Mouse (Mus musculus) cerebellum, postnatal 10 days (tissue): Measurements from ENCODE around the gene Fam155a.
"Not testable (repeated sequence)": the region's sequence is repeated elsewhere in the genome, so short reads cannot be mapped to it uniquely, and the experiment has no call there.

Experiments used
- DNase-seq, 2 experiments: peaks; one replicate each; pipeline ENCODE4 v3.0.0; 2021; ENCODE audit warnings: mixed read lengths in 2 of 2

The Fam155a gene

DNA sequence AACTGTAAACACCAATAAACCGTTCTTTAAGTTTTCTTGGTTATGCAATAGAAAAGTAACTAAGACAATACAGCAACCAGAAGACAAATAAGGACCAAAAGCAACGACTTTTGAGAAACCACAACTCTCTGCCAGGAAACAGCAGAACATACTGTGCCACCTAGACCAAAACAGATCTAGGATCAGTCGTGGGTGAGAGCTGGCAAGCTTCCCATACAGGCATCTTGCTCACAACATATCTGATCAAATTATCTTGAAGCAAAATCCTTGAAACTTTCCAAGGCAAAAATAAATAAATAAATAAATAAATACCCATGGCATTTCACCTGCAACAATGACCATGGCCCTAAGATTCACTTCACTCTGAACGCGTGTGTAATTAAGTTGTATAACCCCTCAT is 376.3 kb downstream of the Fam155a start:
- peak; percentile 20 to 28 for DNase-seq

- DNase-seq, result peak; percentile 82 to 84
Measured at GRCm38 (mm10) chr8:9393246-9393645, 377.7 kb downstream of the Fam155a start.

- DNase-seq, result not testable (repeated sequence)
Measured at GRCm38 (mm10) chr8:9390229-9390628, 380.7 kb downstream of the Fam155a start.

DNA sequence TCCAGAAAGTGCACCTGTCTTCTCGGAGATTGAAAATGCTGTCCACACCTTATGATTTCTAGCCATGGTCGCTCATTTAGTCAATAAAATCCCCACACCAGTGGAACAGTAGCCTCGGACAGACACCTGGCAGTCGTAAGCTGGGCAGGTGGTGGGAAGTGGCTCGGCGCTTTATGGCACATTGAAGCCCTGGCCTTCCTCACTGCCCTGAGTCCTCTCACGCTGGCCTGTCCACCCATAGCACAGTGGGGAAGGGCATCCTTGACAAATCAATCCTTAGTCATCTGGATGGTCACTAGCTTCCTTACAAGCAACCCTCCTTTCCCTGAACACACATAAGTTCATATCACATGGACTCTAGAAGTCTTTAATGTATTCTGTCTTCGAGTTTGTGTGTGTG is 401.8 kb downstream of the Fam155a start:
- peak; percentile 55 to 65 for DNase-seq

DNA sequence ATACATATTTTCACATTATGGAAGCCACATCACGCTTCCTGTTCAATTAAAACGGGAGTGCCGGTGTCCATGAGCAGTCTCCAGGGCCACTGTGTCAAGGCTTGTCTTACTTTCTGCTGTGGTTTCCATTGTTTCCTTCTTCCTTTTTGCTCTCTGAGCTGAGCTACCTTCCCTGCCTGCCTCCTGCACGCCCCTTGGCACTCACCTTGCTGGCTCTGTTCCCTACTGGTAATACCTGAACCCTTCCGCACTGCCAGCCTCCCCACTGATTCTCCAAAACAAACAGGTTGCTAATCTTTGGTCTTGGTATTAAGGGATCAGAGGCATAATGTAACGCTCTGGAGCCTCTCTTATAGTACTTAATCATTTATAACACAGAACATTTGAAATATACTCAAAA is 403.2 kb downstream of the Fam155a start:
- peak; percentile 73 to 81 for DNase-seq

GRCm38 (mm10) chr8:9365381-9365780 is 405.6 kb downstream of the Fam155a start:
- DNase-seq, result peak in 1 of 2 experiments; percentile 27

DNA sequence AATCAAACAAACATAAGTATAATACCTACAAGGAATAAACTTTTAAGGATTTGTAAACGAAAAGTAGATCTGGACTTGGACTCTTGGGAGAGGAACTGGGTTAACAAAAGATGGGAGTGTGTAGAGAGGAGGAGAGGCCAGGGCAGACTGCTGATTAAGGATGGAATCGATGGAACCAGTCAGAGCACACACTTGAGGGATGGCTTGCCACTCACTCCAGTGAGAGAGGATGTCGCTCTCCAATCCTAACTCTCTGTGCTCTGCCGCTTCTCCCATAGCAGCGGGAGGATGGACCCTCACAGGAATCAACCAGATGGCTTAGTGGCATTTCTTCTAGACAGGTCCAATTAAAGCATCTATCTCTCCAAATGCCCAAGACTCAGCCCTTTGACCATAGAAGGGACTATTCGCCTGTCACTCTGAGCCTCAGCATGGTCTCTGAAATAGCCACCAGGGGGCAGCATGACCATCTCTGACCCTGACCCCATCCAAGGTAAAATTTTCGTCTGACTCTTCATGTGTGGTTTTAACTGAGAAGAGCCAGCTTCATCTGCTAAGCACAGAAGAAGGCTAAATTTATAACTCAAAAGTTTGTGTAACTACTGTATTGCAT is 422.3 kb downstream of the Fam155a start:
- DNase-seq, result peak; percentile 84 to 88

DNA sequence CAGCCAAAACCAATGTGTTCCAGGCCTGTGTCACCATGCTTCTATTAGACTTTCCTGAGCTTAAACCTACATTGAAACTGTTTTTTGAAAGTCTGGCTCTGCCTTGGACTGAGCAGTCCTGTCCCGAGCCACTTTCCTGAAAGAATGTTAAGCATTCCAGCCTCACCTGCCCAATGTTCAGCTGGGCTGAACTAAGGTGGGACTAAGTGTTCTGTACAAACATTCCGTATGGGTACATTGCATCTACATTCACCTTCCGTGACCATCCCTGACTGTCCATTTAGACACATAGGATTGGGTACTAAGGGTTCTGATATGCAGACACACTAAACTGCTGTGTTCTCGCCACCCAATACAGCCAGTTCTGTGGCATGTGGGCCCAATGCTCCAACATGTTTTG is 423.8 kb downstream of the Fam155a start:
- DNase-seq, result no peak

GRCm38 (mm10) chr8:9344136-9344535 is 426.8 kb downstream of the Fam155a start:
- DNase-seq, result peak; percentile 34 to 62

DNA sequence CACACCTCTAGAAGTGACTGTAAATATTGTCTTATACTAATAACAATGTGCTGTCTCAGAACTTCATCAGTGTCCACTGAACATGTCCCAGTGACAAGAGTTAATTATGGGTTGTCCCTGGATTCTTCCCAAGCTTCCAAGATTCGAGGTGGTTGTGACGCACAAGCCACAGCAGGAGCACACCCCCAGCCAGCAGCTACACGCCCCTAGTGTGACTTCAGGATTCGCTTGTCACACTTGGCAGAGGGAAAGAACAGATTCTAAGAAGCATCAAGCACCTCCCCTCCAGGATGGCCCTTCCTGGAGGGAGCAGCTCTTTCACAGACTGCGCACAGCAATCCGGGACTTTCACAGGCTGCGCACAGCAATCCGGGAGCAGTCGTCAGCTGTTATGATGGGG is 428.0 kb downstream of the Fam155a start:
- no peak for DNase-seq

DNA sequence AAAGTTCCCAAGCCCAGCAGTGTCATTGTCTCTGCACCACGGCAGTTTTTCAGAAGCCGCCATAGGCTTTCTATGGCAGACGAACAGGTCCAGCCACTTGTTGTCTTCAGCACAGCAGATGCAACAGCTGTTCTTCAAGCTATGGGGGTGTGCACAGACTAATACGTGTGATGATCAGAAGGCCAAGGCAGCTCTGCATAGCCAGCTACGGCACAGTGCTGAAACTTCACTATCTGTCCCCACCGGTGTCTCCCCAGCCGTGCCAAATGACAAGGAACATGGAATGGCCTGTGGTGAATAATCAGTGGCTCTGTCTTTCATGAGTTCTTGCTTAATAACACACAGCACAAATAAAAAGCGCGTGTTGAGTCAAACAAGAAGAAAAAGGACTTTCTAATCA is 428.4 kb downstream of the Fam155a start:
- no peak for DNase-seq

DNA sequence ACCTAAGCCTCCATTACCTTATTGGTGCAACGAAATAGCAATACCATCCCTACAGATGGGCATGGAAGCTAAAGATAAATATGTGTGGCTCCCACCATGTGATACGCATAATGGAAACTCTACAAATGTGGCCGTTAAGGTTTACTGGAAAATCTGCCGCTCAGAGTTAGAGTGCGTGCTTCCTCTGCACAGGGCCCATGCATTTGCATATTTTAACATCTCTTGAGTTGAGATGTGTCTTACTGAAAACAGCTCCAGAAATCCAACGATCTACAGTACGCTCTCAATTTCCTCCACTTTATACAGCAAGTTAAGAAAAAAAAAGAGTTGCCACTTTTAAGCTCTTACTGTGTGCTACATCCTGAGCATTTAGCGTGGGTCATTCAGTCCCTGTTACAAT is 433.1 kb downstream of the Fam155a start:
- no peak for DNase-seq

- no peak for DNase-seq
Measured at GRCm38 (mm10) chr8:9335933-9336303, 435.0 kb downstream of the Fam155a start.

GRCm38 (mm10) chr8:9335285-9335932 is 435.6 kb downstream of the Fam155a start:
- DNase-seq, result peak; percentile 58 to 61

DNA sequence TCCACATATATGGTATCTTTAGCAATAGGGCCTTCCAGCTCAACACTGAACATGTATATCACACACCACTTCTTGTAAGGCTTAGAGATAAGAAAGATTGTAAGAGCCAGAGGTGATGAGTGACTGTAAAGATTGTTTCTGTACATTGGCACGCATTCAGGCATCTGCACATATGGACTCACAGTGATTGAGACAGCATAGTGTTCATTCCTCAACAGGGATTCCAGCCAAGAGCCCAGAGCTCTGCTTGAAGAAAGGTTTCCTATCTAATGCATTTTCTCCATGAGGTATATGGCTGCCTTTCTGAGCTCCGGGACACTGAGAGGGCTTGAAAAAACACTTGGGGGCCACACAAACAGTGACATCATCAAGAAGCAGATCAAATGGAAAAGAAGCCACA is 438.2 kb downstream of the Fam155a start:
- no peak for DNase-seq

- DNase-seq, result no peak
Measured at GRCm38 (mm10) chr8:9309456-9309855, 461.5 kb downstream of the Fam155a start.

GRCm38 (mm10) chr8:9303526-9304135 is 467.3 kb downstream of the Fam155a start:
- no peak for DNase-seq

DNA sequence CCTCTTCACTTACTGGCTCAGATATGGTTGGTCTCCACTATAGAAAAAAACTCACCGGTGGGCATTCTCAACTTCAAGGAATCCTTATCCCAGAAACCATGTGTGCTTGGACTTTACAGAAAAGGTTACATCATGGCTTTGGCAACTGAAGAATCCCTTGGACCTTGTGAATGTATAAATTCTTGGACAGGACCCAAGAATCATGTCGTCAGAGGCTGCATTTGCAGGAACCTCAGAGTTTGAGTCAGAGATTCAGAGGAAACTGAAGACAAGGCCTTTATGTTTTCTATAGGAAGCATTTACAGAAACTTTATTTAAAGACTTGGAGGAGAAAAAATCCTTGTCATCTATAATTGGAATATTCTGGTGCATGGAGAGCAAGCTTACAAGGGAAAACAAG is 475.9 kb downstream of the Fam155a start:
- no peak for DNase-seq

- DNase-seq, result no peak
Measured at GRCm38 (mm10) chr8:9292532-9292931, 478.4 kb downstream of the Fam155a start.

DNA sequence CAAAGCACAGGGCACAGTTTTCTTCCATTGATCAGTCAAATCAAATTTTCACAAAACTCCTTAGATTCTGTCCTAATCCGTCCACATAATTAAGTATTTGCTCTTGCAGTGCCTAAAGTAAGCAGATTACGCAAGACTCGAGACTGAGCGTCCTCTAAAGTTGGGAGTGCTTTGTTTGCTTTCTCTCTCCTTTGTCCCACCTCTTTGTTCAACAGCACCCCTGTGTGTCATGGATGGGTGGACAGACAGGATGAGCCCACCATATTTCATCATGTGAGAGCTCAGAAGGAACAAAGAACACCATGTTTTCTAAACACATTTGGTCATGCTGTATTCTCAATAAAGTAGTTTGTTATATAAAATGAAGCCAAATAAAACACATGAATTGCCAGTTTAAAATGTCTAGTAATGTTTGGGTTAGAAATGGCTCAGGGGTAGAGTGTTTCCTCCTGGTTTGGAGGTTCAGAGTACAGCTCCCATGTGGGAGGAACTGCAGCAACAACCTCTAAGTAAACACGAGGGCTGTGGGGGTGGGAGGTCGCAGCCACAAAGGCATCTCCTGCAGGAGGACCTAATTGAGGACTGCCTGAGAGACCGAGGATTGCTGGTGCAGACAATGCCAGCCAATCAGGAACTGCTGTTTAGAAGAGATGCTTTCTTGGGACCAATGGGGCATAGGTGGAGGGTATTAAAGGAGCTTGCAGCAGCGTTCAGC is 482.8 kb downstream of the Fam155a start:
- no peak for DNase-seq

DNA sequence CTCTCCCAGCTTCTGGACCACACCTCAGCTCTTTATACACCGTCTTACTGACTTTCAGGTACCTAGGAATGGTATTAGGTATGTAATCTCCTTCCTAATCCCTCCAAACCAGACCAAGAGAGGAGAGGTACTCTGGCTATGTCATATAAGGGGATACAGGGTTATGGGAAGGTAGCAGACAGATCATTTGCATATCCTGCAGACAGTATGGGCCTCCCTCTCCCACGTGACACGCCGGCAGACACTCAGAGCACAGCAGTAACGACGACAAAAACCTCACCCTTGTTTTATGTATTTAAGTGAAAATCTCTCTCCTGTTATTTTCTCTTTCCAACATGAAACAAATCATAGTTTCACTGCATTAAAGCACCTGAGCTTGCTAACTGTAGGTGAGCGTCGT is 496.8 kb downstream of the Fam155a start:
- DNase-seq, result no peak

- no peak for DNase-seq
Measured at GRCm38 (mm10) chr8:9264378-9264777, 506.6 kb downstream of the Fam155a start.

DNA sequence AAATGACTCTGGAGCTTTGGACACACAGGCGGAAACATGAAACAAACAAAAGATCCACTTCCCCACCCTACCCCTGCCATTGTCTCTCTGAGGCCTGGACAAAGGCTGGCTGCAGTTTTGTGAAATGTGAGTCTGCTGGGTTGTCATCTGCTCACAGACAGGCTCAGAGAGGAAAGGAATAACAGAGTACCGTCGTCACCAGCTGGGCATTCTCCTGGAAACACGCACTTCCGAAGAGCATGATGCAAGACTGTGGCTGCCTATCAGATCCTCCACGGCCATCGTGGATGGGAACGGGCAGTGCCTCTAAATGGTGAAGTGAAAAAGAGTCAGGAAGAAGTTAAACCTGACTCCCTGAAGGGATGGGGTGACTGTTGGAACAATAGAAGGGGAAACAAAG is 509.4 kb downstream of the Fam155a start:
- DNase-seq, result no peak

DNA sequence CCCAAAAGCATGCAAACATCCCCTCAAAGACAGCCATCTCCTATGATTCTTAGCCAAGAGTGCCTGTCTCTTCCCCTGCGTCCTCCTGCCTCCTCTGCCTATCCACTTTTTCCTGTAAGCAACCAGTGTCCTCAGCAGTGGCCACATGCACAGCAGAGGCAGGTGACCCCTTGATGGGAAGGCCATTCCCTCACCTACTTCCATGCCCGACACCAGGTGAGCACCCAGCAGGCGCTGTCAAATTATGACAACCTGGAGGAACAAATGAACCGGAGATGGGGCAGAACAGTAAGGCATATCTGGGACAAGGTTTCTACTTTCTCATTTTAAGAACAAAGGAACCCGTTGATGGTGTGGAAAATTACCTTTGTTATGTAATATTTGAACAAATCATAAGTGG is 515.6 kb downstream of the Fam155a start:
- peak in 1 of 2 experiments; percentile 54 for DNase-seq
